Mouse (Mus musculus) C2C12 (cell line): ENCODE results near the gene Lpp.

Source experiments
- CEBPB ChIP-seq: IDR thresholded peaks from one replicate; pipeline ENCODE4 v1.6.1; 2011; ENCODE audit warnings: low read depth, mild to moderate bottlenecking, control low read depth, moderate library complexity
- CTCF ChIP-seq: IDR thresholded peaks from one replicate; pipeline ENCODE4 v1.5.1; 2011; ENCODE audit not compliant: control insufficient read depth, insufficient read depth, insufficient read length
- MAX ChIP-seq: IDR thresholded peaks from one replicate; pipeline ENCODE4 v1.6.1; 2011; ENCODE audit warnings: mild to moderate bottlenecking, control low read depth
- MYOD1 ChIP-seq: IDR thresholded peaks from one replicate; pipeline ENCODE4 v1.6.1; 2011; ENCODE audit warnings: low read depth; ENCODE audit not compliant: control insufficient read depth, insufficient read length
- MYOG ChIP-seq: IDR thresholded peaks from one replicate; pipeline ENCODE4 v1.6.1; 2011; ENCODE audit not compliant: control insufficient read depth, insufficient read length; ENCODE audit errors: extremely low read depth
- USF1 ChIP-seq: IDR thresholded peaks from one replicate; pipeline ENCODE4 v1.6.1; 2011; ENCODE audit warnings: low read depth, mild to moderate bottlenecking, control low read depth, moderate library complexity

GRCm38 (mm10) chr16:24828207-24828803, 435.0 kb downstream of the Lpp start:
- TF ChIP-seq CEBPB = no peak
- TF ChIP-seq CTCF = no peak
- TF ChIP-seq MYOD1 = no peak
- no peak for TF ChIP-seq MAX
- no peak for TF ChIP-seq USF1
- TF ChIP-seq MYOG = no peak
